Mouse (Mus musculus): ENCODE measurements at regions not wholly inside any gene's neighbourhood (a gene's known extent, or its start where the extent isn't known, plus 50 kb on each side); places are given as distances from the start of the nearest gene placed in this dataset.

GRCm38 (mm10) chr14:63321931-63322510 lies 186.9 kb downstream of the Tdh start:
- H3K4me3 ChIP-seq, result no peak overlapping the region
- 41% methylated on average over 9 of the region's 9 CpGs for WGBS
- peaks cover 59% of the 10 kb centered on the region for H3K4me1 ChIP-seq (replicated peaks)
- ATAC-seq (replicated peaks; ENCODE audit: insufficient number of reproducible peaks, insufficient read depth, low FRiP score, low read depth), result no peak
- no peaks in the 10 kb centered on the region for H3K27me3 ChIP-seq
- H3K9me3 ChIP-seq (replicated peaks), result no peaks in the 10 kb centered on the region
- H3K9ac ChIP-seq, result no peak overlapping the region
- H3K27ac ChIP-seq, result peak overlapping the region; percentile 85
- no peaks in the 10 kb centered on the region for H3K36me3 ChIP-seq
- H3K4me2 ChIP-seq, result no peak overlapping the region

Measured in heart, embryonic 15.5 days (tissue).